Mouse (Mus musculus): ENCODE data around the gene Tex11.

GRCm38 (mm10) chrX:100796741-100797090, 262.8 kb downstream of the Tex11 start:
- no peak for TF ChIP-seq CTCF (IDR thresholded peaks at IDR 0.05; ENCODE audit: low read depth)
- TF ChIP-seq EP300 (optimal IDR thresholded peaks at IDR 0.05), result no peak

Data from stomach, postnatal 0 days (tissue).